Mouse (Mus musculus) gastrocnemius, postnatal 10 days (tissue): ENCODE results near the gene Frs2. TPM values are rescaled to one million over a fixed set of nuclear protein-coding genes. Genes with fewer than 3 reads are reported as not detected.

Experiments used
- DNase-seq: peaks from one replicate; pipeline ENCODE4 v3.0.0; 2021; ENCODE audit warnings: mixed read lengths
- total RNA-seq, 2 experiments: library from RNA; stranded (reverse); gene quantifications; 2 replicates each; pipeline ENCODE4 v1.2.3; 2021

Frs2 gene
- total RNA-seq, 2 experiments from 2014 or later: 11.3 to 15.0 TPM

GRCm38 (mm10) chr10:117105015-117105414 is 43.3 kb downstream of the Frs2 start:
- DNase-seq: no peak

GRCm38 (mm10) chr10:117103854-117104598 is 44.3 kb downstream of the Frs2 start:
- DNase-seq: no peak

- DNase-seq: no peak
These were observed 48.2 kb downstream of the Frs2 start for GRCm38 (mm10) chr10:117100175-117100574.

- DNase-seq: no peak
These were observed 51.1 kb downstream of the Frs2 start for GRCm38 (mm10) chr10:117097116-117097698.

GRCm38 (mm10) chr10:117096096-117096495 is 52.2 kb downstream of the Frs2 start:
- no peak for DNase-seq

- DNase-seq: no peak
These were observed 53.6 kb downstream of the Frs2 start for GRCm38 (mm10) chr10:117094504-117095329.

- no peak for DNase-seq
These were observed 58.7 kb downstream of the Frs2 start for GRCm38 (mm10) chr10:117089628-117090027.

GRCm38 (mm10) chr10:117081914-117082359 is 66.4 kb downstream of the Frs2 start:
- DNase-seq: no peak

- no peak for DNase-seq
These were observed 67.0 kb downstream of the Frs2 start for GRCm38 (mm10) chr10:117081326-117081725.

GRCm38 (mm10) chr10:117078284-117078683 is 70.0 kb downstream of the Frs2 start:
- DNase-seq: peak; percentile 45

- no peak for DNase-seq
These were observed 75.2 kb downstream of the Frs2 start for GRCm38 (mm10) chr10:117073176-117073575.

- DNase-seq: no peak
These were observed 76.0 kb downstream of the Frs2 start for GRCm38 (mm10) chr10:117072191-117072888.

- DNase-seq: no peak
These were observed 79.2 kb downstream of the Frs2 start for GRCm38 (mm10) chr10:117069109-117069508.

GRCm38 (mm10) chr10:117064076-117064475 is 84.3 kb downstream of the Frs2 start:
- DNase-seq: no peak

- peak; percentile 92 for DNase-seq
These were observed 84.9 kb downstream of the Frs2 start, which contains the start of gene Cct2 for GRCm38 (mm10) chr10:117063254-117064021. Gene Cct2, minus strand, starts transcription at chr10:117063814.

GRCm38 (mm10) chr10:117062894-117063253 is 85.5 kb downstream of the Frs2 start:
- no peak for DNase-seq

- no peak for DNase-seq
These were observed 92.7 kb downstream of the Frs2 start for GRCm38 (mm10) chr10:117055668-117056067.

- no peak for DNase-seq
These were observed 98.3 kb downstream of the Frs2 start for GRCm38 (mm10) chr10:117049961-117050597.

- no peak for DNase-seq
These were observed 99.1 kb downstream of the Frs2 start for GRCm38 (mm10) chr10:117049253-117049652.

GRCm38 (mm10) chr10:117045175-117046056 is 102.9 kb downstream of the Frs2 start, which contains the start of gene Lrrc10:
Gene Lrrc10, plus strand, starts transcription at chr10:117045341.
- no peak for DNase-seq
